Mouse (Mus musculus) gastrocnemius, postnatal 14 days (tissue): ENCODE data around the gene Rbck1. TPM values are rescaled to one million over a fixed set of nuclear protein-coding genes. Genes with fewer than 3 reads are reported as not detected.
"Not testable (repeated sequence)": the region's sequence is repeated elsewhere in the genome, so short reads cannot be mapped to it uniquely, and the experiment has no call there.

Experiments
- DNase-seq: peaks from one replicate; pipeline ENCODE4 v3.0.0; 2021; ENCODE audit warnings: mixed read lengths
- intact Hi-C: fragments of 180-260 bp; cut with DNase I; formaldehyde crosslinking; loops from one replicate; pipeline ENCODE4 v1.15.1; 2025; ENCODE audit warnings: low total_unique reads
- total RNA-seq, 2 experiments: library from RNA; stranded (reverse); gene quantifications; 2 replicates each; pipeline ENCODE4 v1.2.3; 2021

Gene Rbck1
- total RNA-seq, 2 experiments from 2014 or later: 31.1 to 34.8 TPM

DNA sequence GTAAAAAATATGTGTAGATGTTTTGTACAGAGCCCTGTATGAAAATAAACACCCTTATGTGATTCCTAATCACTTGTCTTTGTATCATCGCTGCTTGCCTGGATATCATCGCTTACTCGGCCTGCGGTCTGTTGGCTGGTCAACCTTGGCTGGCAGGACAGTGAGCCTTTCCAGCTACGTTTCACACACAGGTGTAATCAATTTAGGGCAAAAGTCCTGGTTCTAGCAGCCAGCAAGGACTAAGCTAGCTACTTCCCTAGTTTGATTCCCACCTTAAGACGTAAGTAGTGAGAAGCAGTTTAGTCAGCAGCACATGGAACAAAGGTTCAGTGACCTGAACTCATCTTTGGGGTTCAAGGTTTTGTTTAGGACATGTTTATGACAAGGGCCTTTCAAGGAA lies 18.5 kb downstream of the Rbck1 start:
- intact Hi-C loops: no loop called here

DNA sequence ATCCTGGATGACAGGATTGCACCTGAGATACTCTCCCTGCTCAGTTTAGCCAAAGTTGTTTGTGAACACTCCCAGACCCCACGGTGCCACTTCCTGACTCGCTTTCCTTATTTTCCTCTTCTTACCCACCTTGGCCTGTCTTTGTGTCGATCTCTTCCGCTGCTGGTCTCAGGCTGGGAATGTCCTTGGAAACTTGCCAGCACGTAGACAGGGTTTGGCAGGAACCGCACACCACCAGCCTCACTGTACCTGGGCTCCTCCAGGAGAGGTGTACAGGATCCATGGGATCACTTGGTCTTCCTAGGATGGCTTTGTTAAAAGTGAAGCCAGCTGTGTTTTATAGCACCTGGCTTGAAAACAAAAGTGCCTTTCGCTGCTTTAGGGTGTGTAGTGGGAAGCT lies 19.5 kb downstream of the Rbck1 start:
- intact Hi-C loops: no loop called here
- DNase-seq: no peak

More for the DNA sequence above, 18.5 kb downstream of the Rbck1 start:
- no peak for DNase-seq

DNA sequence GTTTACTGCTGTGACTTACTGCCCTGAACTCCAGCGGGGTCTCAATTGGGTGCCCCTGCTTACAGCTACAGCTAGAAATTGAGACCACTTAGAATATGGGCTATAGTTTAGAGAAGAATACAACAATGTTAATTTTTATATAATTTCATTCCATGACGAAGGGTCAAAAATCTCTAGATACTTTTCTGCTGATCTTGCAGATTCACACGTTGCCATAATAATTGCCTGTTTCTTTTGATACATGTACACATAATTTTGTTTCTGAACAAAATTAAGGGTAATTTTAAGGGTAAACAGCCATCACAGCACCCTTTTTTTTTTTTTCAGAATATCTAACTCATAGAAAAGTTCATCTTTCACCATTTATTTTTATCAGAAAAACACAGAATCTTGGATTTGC lies 25.3 kb downstream of the Rbck1 start:
- no peak for DNase-seq
- intact Hi-C loops: no loop called here

DNA sequence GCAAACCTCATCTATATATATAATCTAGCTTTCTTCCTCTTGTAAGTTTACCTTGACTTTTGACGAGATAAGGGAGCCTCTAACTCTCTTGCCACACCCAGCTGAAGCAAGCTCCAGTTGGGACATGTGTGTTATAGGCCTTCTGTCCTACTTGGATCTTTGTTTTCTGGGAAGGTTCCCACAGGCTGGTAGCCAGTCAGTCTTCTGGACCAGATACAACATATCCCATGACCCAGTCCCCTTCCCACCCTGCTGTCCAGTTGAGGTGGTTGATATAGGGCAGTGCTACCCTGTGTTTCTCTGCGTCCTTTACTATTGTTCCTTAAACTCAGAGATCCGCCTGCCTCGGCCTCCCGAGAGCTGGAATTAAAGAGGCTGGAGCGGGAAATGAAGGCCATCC lies 27.0 kb downstream of the Rbck1 start:
- no peak for DNase-seq
- intact Hi-C loops: no loop called here

DNA sequence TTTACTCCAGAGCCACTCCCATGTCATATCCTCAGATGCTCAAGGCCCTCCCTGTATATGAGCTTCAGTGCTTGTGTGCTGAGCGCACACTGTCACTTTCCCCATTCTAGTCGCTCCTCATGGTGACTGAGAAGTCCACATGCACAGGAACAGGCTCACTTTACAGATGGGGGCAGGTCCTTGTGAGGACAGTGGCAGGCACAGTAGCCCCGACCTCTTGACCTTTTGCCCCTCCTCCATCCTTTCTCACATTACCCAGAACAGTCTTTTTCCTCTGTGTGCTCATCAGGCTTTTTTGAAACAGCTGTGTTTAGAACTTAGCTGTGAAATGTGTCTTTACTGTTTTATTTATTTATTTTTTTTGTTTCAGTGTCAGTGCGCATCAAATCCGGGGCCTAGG lies 28.7 kb downstream of the Rbck1 start:
- intact Hi-C loops: no loop called here
- no peak for DNase-seq

DNA sequence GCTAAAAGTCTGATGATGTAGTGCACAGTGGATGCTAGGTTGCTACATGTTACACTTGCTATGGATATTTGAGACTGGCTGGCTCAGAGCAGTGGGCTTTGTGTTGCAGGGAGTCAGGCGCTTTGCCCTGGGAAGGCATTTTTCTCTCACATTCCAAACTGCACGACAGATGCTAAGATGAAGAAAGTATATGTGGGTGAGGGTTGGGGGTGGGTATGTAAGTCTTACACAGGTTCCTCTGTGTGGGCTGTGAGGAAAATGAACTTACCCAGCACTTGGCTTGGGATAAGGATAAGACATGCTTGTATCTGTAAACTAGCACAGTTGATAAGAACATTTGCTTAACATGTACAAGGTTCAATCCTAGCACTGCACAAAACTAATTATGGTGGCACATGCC lies 29.6 kb downstream of the Rbck1 start:
- intact Hi-C loops: no loop called here
- no peak for DNase-seq

DNA sequence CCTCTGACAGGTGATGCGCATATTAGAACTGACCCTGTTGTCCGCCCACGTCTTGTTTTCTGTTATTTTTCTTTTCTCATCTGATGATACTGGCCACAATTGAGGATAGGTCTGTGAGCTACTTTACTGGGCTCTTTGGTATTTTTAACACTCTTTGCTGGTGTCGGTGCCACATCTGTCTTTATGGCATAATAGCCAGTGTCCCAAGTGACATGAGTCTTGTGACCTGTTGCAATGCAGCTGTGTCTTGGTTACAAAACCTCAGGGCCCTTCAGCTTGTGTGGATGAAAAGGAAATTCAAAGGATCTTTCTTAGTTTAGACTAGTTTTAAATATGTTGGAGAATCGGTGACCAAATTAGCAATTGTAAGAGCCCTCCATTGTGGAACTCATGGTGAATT lies 37.9 kb downstream of the Rbck1 start:
- intact Hi-C loops: no loop called here
- no peak for DNase-seq

DNA sequence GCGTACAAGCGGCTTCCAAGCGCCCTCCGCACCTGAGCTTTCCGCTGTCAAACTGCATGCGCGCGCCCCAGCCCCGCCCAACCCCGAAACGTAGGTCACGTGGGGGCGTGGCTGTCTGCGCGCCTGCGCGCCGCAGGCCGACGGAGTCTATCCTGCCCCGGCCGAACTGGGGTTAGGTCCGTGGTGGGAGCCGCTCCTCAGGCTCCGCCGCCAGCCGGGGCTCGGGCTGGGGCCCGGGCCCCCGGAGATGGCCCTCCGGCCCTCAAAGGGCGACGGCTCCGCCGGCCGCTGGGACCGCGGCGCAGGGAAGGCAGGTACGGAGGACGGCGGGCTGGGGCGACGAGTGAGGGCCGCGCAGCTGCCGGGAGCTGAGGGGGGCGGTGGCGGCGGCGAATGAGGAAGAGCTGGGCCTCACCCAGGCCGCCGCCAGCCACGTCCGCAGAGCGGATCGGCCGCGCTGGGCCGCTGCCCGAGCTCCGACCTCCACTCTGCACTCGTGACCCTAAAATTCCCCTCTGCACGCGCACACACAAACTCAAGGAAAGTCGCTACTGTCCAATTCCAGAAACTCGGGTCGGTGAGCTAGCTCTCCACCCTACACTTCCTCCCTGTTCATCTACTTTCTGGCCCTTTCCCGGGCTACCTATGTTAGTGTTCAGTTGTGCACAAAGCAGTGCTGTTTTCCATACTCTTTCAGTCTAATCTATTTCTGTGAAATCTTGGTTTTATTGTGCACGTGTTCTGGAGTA lies 38.6 kb downstream of the Rbck1 start, which contains the start of gene Tbc1d20:
TSS of gene Tbc1d20 (plus strand) at position 102 of the 749 bp plus-strand sequence.
- intact Hi-C loops: no loop called here
- DNase-seq: peak; percentile 88

DNA sequence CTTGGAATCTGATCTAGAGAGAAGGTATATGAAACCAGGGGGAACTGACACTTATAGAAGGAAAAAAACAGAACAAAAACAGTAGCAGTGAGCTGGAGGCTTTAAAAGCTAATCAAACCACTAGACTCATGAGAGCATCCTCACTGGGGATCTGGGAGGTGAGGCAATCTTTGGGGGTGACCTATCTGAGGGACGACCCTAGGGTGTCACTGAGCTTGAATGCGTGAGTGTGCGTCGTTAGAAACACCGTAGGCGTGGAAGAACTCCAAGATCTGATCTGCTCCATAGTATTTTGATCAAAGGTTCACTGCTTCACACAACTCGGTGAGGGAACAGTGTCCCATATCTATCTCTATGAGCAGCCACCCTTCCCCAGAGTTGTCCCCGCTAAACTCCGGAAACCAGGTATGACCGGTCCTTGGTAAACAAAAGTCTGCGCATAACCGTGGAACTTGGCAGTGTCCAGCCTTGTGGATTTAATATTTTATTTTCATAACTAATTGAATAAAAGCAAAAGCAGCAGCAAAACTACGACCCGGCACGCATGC lies 39.2 kb downstream of the Rbck1 start:
- intact Hi-C loops: no loop called here

DNA sequence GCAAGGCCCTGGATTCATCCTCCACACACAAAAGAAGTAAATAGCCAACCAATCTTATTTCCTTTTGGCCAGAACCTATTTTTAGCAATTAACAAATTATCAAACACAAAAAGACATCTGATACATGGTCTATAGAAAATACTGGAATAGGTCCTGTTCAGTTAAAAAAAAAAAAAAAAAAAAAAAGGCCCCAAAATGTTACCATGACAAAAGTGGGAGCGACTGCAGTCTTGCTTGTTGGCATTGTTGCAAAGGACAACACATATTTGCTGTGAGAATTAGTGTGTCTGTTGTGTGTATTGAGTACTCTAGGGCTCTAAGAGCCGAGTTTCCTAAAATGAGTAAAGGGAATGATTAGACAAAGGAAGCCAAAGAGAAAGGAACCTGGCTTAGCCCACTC lies 40.0 kb downstream of the Rbck1 start:
- DNase-seq: no peak
- intact Hi-C loops: no loop called here

More for the DNA sequence above, 39.2 kb downstream of the Rbck1 start:
- DNase-seq: no peak

DNA sequence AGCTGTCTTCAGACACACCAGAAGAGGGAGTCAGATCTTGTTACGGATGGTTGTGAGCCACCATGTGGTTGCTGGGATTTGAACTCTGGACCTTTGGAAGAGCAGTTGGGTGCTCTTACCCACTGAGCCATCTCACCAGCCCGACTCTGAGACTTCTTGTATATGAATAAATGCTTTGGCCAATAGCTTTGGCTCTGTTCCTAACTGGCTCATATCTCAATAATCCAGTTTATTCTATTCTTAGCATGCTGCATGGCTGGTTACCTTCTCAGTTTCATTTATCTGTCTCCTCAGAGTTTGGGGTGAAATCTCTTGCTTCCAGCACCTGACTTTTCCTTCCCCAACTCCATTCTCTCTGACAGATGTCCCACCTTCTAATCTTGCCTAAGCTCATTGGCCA lies 42.8 kb downstream of the Rbck1 start:
- intact Hi-C loops, DNase-seq: not testable (repeated sequence)

DNA sequence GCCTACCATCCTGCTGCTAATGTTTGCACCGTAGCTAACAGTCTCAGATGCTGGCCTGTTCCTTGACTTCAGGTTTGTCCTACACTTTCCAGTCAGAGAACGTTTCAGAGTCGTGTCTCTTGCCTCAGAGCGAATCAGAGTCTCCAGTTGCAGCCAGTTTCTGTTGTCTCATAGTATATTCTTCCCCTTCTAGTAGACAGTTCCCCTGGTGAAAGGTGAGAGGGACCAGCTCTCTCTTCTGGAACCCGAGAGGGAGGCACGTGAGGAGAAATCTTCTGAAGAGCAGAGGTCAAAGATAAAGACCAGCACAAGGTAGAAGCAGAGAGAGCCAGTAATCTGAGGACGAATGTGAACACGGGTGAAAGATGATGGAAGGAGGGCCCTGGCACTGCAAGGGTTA lies 44.4 kb downstream of the Rbck1 start:
- intact Hi-C loops: no loop called here
- no peak for DNase-seq

DNA sequence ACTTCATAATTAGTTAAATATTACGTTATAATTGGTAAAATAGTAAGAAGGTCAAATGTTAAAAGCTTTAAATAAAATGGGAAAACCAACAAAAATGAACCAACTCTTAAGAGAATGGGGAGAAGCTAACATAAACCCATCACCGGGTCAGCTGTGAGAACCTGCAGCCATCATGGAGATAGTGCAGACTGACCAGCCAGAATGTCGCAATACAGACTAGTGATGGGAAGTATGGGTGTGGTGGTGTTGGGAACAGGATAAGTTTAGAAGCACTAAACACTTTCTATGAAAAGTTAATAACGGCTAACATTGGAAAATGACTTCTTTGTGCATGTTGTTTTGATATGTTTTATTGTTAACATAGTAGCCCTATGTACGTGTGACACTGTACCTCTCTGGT lies 44.9 kb downstream of the Rbck1 start:
- intact Hi-C loops: no loop called here
- DNase-seq: no peak

DNA sequence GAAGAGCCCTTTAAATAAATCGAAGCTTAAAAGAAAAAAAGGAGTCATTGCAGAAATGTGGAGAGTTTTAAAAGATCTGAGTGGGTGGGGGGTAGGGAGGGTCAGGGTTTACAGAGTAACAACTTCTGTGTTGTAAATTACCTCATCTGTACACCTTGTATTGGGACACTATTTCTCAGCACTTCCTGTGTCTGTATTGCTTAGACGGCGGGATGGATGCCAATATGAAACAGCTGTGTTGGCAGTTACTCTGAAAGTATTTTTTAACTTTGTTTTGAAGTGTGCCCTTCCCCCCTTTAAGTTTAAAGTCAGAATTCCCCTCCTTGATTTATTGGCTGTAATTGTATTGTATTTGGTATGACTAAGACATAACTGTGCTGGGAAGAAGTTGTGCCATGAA lies 51.0 kb downstream of the Rbck1 start:
- intact Hi-C loops: no loop called here
- peak; percentile 14 for DNase-seq

DNA sequence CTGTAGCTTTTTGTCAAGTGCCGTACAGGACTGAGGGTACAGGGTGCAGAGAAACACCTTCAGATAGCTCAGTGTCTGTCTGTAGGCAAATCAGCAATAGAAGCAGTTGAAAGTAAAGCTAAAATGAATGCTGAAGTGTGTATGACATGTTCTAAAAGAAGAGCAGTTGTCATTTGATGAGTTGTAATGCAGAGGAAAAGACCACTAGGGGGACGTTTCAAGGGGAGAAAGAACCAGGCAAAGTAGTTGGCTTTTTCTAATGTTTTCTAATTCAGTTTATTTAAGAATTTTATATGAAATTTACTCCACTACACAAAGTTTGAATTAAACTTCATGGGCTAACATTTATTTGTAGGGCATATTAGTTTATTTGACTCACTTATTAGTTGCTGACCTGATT lies 58.8 kb downstream of the Rbck1 start:
- no peak for DNase-seq
- intact Hi-C loops: no loop called here

Other genes starting within 250 kb of the Rbck1 start
- gene Srxn1, start 227.1 kb downstream of the Rbck1 start, total RNA-seq: 10 to 100 TPM in 1 of 2 experiments, 1 to 10 TPM in 1; 9.2 to 12.0 TPM
- 10 to 100 TPM; 18.4 to 20.4 TPM for gene Tcf15, start 189.1 kb downstream of the Rbck1 start, total RNA-seq
- gene Csnk2a1, start 105.8 kb downstream of the Rbck1 start, total RNA-seq: 10 to 100 TPM; 64.5 to 73.4 TPM
- 10 to 100 TPM; 28.8 to 33.2 TPM for gene Tbc1d20, start 38.8 kb downstream of the Rbck1 start, total RNA-seq
- 1 to 10 TPM; 1.0 to 1.6 TPM for gene Trib3, start 11.4 kb upstream of the Rbck1 start, total RNA-seq
- not detected for gene Nrsn2, start 44.0 kb upstream of the Rbck1 start, total RNA-seq
- gene Sox12, start 65.4 kb upstream of the Rbck1 start, total RNA-seq: 1 to 10 TPM; 2.9 to 4.3 TPM
- gene Zcchc3, start 82.4 kb upstream of the Rbck1 start, total RNA-seq: 1 to 10 TPM; 2.7 to 3.2 TPM
- not detected for gene 6820408C15Rik, start 82.9 kb upstream of the Rbck1 start, total RNA-seq
- gene Defb23, start 132.0 kb upstream of the Rbck1 start, total RNA-seq: not detected
- not detected for gene Defb20, start 144.4 kb upstream of the Rbck1 start, total RNA-seq
- gene Defb22, start 157.5 kb upstream of the Rbck1 start, total RNA-seq: not detected
- not detected for gene Defb26, start 179.0 kb upstream of the Rbck1 start, total RNA-seq
- gene Defb28, start 185.6 kb upstream of the Rbck1 start, total RNA-seq: not detected
- gene Defb29, start 207.4 kb upstream of the Rbck1 start, total RNA-seq: not detected
- not detected for gene Gm17416, start 236.7 kb upstream of the Rbck1 start, total RNA-seq
- gene Defb21, start 240.1 kb upstream of the Rbck1 start, total RNA-seq: not detected
- not detected for gene Defb19, start 247.7 kb upstream of the Rbck1 start, total RNA-seq